Mouse (Mus musculus) G1E (cell line): ENCODE data around the gene Stk39. TPM values are rescaled to one million over a fixed set of nuclear protein-coding genes. Genes with fewer than 3 reads are reported as not detected.

Source experiments
- ATAC-seq: 2 replicates; pipeline ENCODE4 v1.8.0; 2016; ENCODE audit warnings: mild to moderate bottlenecking; ENCODE audit not compliant: insufficient number of reproducible peaks, poor library complexity, low FRiP score, severe bottlenecking; ENCODE audit errors: extremely low read depth
- DNase-seq: peaks from one replicate; pipeline ENCODE4 v3.0.0; 2012; ENCODE audit warnings: low spot score
- H3K27me3 ChIP-seq: 2 replicates; pipeline ENCODE4 v1.6.1; 2012; ENCODE audit warnings: mild to moderate bottlenecking, low read length, inconsistent platforms; ENCODE audit not compliant: insufficient read depth
- H3K36me3 ChIP-seq: replicated peaks from 2 replicates; pipeline ENCODE3; 2012; ENCODE audit warnings: mild to moderate bottlenecking, inconsistent platforms
- H3K4me1 ChIP-seq: 2 replicates; pipeline ENCODE4 v1.6.1; 2012; ENCODE audit warnings: low read depth, low read length, inconsistent platforms, mixed read lengths; ENCODE audit not compliant: insufficient read depth
- H3K4me3 ChIP-seq: 2 replicates; pipeline ENCODE4 v1.5.1; 2012; ENCODE audit warnings: low read depth, mild to moderate bottlenecking, inconsistent platforms, low read length, moderate library complexity, mixed read lengths
- H3K9me3 ChIP-seq: replicated peaks from 2 replicates; pipeline ENCODE4 v1.6.1; 2012; ENCODE audit warnings: inconsistent platforms
- CTCF ChIP-seq: IDR thresholded peaks from 2 replicates; pipeline ENCODE4 v1.5.1; 2012; ENCODE audit warnings: low read depth, low read length, inconsistent platforms, mixed read lengths
- GATA1 ChIP-seq: IDR thresholded peaks from 2 replicates; pipeline ENCODE4 v1.6.1; 2012; ENCODE audit warnings: borderline replicate concordance, low read length, inconsistent platforms, mixed read lengths
- GATA2 ChIP-seq: IDR thresholded peaks from 2 replicates; pipeline ENCODE4 v1.6.1; 2012; ENCODE audit warnings: low read depth, low read length, inconsistent platforms, borderline replicate concordance
- POLR2AphosphoS5 ChIP-seq: IDR thresholded peaks from 2 replicates; pipeline ENCODE4 v1.6.1; 2012; ENCODE audit warnings: low read depth, low read length, inconsistent platforms; ENCODE audit not compliant: insufficient replicate concordance
- TAL1 ChIP-seq: conservative IDR thresholded peaks from 2 replicates; pipeline ENCODE4 v1.6.1; 2012; ENCODE audit warnings: low read depth, low read length, inconsistent platforms, mixed read lengths
- polyA plus RNA-seq: library from polyadenylated mRNA; stranded (reverse); fragments of >175 nt; gene quantifications from 2 replicates; pipeline ENCODE4 v1.2.3, GENCODE M21; 2012
- total RNA-seq, 2 experiments: library from RNA; stranded (forward) in 1 of 2; stranded (reverse) in 1 of 2; fragments of 200-1000 nt in 1 of 2; fragments of >200 nt in 1 of 2; fragmentation: Nextera tagmentation in 1 of 2; gene quantifications; 2 replicates each; pipeline ENCODE4 v1.2.3; 2014 to 2017

The Stk39 gene
- total and polyA plus RNA-seq, 3 experiments, result 0.11 TPM; not detected in 2

DNA sequence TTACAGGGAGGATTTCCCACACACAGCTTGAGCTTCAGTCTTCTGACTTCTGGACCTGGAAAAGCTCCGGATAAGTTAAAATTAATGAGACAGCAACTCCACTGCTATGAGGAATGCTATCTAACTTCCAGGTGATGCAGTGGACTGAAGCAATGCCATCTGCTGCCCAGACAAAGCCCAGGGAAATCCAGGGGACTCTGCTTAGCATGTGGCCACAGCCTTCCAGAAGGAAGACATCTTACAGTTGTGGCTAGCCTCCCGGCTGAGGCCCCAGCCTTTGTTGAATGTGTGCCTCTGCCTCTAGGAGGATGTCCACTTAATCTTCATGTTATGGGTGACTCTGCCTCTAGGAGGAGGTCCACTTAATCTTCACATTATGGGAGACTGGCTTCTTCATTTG is 243.0 kb downstream of the Stk39 start:
- peaks cover 42% of the 10 kb centered on the region for H3K9me3 ChIP-seq
- DNase-seq (no peak), ATAC-seq (no peak)
- no peaks in the 10 kb centered on the region for H3K27me3 ChIP-seq
- TF ChIP-seq GATA1 (no peak), CTCF (no peak)
- no peak overlapping the region for H3K4me3 ChIP-seq
- H3K36me3 ChIP-seq, result no peaks in the 10 kb centered on the region
- no peaks in the 10 kb centered on the region for H3K4me1 ChIP-seq

DNA sequence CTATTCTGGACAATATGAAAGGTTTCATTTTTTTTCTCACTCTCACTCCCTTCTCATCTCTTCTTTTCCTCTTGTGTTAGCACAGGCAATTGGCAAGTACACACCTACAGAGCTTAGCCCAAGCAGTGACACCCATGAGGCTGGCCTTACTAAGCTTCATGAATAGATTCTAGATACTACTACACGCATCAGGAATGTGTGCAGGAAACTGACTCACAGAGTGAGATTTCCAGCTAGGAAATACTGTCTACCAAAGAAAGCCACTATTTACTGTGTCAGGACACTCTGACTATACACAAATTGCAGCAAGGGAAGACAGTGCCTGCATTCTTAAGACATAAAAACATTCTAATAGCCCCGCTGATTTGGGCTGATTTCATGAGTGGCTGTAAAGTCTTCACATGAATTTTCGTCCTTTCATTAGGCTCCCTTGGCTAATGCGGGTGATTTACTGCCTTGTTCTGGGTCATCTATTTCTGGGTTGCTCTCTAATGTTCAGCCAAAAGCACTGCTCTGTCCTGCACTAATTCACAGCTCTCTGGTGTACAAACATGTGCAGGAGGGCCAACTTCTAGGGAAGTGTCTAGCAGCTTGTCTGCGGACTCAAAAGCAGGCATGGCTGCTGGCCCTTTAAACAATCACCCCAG is 249.7 kb downstream of the Stk39 start:
- H3K4me3 ChIP-seq, result no peak overlapping the region
- no peak for TF ChIP-seq GATA1
- no peak for TF ChIP-seq CTCF
- no peaks in the 10 kb centered on the region for H3K4me1 ChIP-seq
- no peaks in the 10 kb centered on the region for H3K36me3 ChIP-seq
- peaks cover 55% of the 10 kb centered on the region for H3K9me3 ChIP-seq
- ATAC-seq (no peak), DNase-seq (no peak)
- no peaks in the 10 kb centered on the region for H3K27me3 ChIP-seq

DNA sequence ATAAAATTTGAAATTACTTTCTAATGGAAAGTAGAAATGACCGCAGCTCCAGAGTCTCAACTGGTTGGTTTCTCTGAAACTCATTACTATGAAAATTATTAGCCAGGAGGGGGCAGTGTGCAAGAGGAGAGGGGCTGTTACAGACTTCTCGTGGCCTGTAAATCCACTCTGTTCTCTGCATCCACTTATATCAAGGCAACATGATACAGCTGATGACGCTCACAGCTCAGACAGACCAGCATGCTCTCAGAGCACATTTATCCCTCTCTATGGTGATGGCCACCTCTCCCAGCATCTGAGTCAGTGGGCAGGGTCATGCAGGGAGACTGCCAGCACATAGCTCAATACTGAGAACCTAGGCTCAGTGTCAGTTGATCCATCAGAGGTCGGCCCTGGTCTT is 250.8 kb downstream of the Stk39 start:
- Histone ChIP-seq H3K27me3 (no peaks in the 10 kb centered on the region), H3K9me3 (peaks cover 55% of the 10 kb centered on the region), H3K36me3 (no peaks in the 10 kb centered on the region), H3K4me3 (no peak overlapping the region), H3K4me1 (no peaks in the 10 kb centered on the region)
- TF ChIP-seq CTCF (no peak), GATA2 (no peak), GATA1 (no peak), POLR2AphosphoS5 (no peak), TAL1 (no peak)
- no peak for DNase-seq
- no peak for ATAC-seq

DNA sequence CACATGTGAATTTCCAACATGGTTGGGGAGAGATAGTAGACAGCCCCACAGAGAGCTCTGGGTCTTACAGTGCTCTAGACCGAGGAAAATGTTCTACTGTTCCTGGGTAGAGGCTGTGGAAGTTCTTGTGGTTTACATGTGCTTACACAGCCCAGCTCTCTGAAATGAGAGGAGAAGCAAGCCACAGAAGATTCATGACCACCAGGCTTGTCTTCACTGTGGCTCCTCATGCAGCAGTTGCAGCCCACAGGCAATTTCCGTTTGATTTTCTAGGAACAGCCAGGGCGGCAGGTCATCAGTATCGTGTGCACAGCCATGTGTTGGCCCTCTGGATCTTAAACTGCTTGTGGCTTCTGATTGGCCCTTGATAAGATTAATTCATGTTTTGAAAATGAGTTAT is 252.2 kb downstream of the Stk39 start:
- ATAC-seq, result no peak
- Histone ChIP-seq H3K4me1 (no peaks in the 10 kb centered on the region), H3K36me3 (no peaks in the 10 kb centered on the region), H3K9me3 (peaks cover 54% of the 10 kb centered on the region), H3K4me3 (no peak overlapping the region), H3K27me3 (no peaks in the 10 kb centered on the region)
- TF ChIP-seq GATA2 (no peak), TAL1 (no peak)
- DNase-seq, result no peak

DNA sequence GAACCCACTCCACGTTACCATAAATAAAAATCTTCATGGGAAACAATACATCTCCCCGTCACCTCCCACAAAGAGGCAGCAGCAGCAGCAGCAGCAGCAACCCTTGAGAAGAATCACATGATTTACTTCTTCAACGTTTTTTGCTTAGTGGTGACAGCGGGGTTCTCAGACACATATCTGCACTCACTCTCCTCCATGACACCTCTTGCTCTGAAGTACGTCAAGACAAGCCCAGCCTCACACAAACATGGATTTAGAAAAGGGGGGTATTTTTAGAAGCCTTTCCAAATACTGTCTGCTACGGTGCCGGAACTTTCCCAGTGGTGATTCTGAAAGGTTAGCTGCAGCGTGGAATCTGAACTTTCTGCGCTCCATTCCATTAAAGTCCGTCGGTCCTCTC is 256.9 kb downstream of the Stk39 start:
- DNase-seq (no peak), ATAC-seq (no peak)
- Histone ChIP-seq H3K9me3 (peaks cover 61% of the 10 kb centered on the region), H3K36me3 (no peaks in the 10 kb centered on the region), H3K4me1 (no peaks in the 10 kb centered on the region), H3K27me3 (no peaks in the 10 kb centered on the region), H3K4me3 (no peak overlapping the region)
- no peak for TF ChIP-seq POLR2AphosphoS5

DNA sequence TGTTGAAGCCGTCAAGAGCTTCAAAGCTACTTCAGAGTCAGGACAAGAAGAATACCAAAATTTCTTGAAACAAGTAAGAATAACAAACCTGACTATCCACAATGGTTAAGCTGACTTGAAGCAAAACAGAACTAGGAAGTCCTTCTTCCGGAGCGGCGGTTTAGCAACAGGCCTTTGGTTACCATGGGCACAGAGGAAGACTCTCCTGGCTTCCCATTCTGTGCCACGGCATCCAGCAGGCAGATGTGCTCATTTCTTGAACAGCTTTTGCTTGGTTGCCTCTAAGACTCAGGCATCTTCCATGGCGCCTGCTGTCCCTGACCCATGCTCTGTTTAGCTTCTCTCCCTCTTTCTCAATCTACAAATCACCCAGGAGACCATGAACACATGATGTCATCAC is 257.7 kb downstream of the Stk39 start:
- ATAC-seq, result no peak
- no peaks in the 10 kb centered on the region for H3K4me1 ChIP-seq
- TF ChIP-seq CTCF (no peak), TAL1 (no peak), GATA1 (no peak), POLR2AphosphoS5 (no peak), GATA2 (no peak)

GRCm38 (mm10) chr2:68211443-68211842 is 260.6 kb downstream of the Stk39 start:
- H3K9me3 ChIP-seq, result peaks cover 46% of the 10 kb centered on the region
- no peak overlapping the region for H3K4me3 ChIP-seq
- no peaks in the 10 kb centered on the region for H3K27me3 ChIP-seq
- ATAC-seq (no peak), DNase-seq (no peak)
- H3K4me1 ChIP-seq, result no peaks in the 10 kb centered on the region
- TF ChIP-seq TAL1 (no peak), GATA1 (no peak), GATA2 (no peak), CTCF (no peak), POLR2AphosphoS5 (no peak)
- H3K36me3 ChIP-seq, result no peaks in the 10 kb centered on the region

More for the DNA sequence above, 257.7 kb downstream of the Stk39 start:
- no peaks in the 10 kb centered on the region for H3K27me3 ChIP-seq
- H3K36me3 ChIP-seq, result no peaks in the 10 kb centered on the region
- H3K9me3 ChIP-seq, result peaks cover 61% of the 10 kb centered on the region
- no peak for DNase-seq
- H3K4me3 ChIP-seq, result no peak overlapping the region
